Mouse (Mus musculus) adrenal gland, postnatal 14 days (tissue): Measurements from ENCODE around the gene Lrba. TPM values are rescaled to one million over a fixed set of nuclear protein-coding genes. Genes with fewer than 3 reads are reported as not detected.

Source experiments
- DNase-seq: peaks from one replicate; pipeline ENCODE4 v3.0.0; 2021; ENCODE audit warnings: mixed read lengths
- long read RNA-seq, 2 experiments: library from polyadenylated mRNA; stranded (forward); transcript quantifications; one replicate each; pipeline ENCODE4 v2.0.0; 2021
- total RNA-seq: library from RNA; stranded (reverse); gene quantifications from 2 replicates; pipeline ENCODE4 v1.2.3, GENCODE M21; 2021

The Lrba gene
- 30.0 and 31.2 TPM in 2 replicates for total RNA-seq
- long read RNA-seq, experiment 1, partial matches to known transcripts, result 3 of 8 reads
- long read RNA-seq, experiment 1, other reads (novel, unspliced or antisense), result 5 of 8 reads
- long read RNA-seq, experiment 2, partial matches to known transcripts, result 4 of 8 reads
- long read RNA-seq, experiment 2, other reads (novel, unspliced or antisense), result 4 of 8 reads

- DNase-seq, result peak; percentile 89
These were observed at the start of gene Lrba for GRCm38 (mm10) chr3:86224564-86225421. Lrba (plus strand) TSS chr3:86224680.

- DNase-seq, result no peak
These were observed 44.8 kb upstream of the Lrba start for GRCm38 (mm10) chr3:86179714-86180113.

GRCm38 (mm10) chr3:86181107-86181506 is 43.4 kb upstream of the Lrba start:
- no peak for DNase-seq

- DNase-seq, result no peak
These were observed 39.9 kb upstream of the Lrba start for GRCm38 (mm10) chr3:86184546-86184945.

GRCm38 (mm10) chr3:86187736-86188389 is 36.6 kb upstream of the Lrba start:
- DNase-seq, result no peak

GRCm38 (mm10) chr3:86195981-86196380 is 28.5 kb upstream of the Lrba start:
- DNase-seq, result peak; percentile 8

- no peak for DNase-seq
These were observed 28.0 kb upstream of the Lrba start for GRCm38 (mm10) chr3:86196471-86196870.

GRCm38 (mm10) chr3:86201645-86202175 is 22.8 kb upstream of the Lrba start:
- peak; percentile 19 for DNase-seq

GRCm38 (mm10) chr3:86202449-86202848 is 22.0 kb upstream of the Lrba start:
- no peak for DNase-seq

GRCm38 (mm10) chr3:86204608-86205358 is 19.7 kb upstream of the Lrba start:
- DNase-seq, result no peak

GRCm38 (mm10) chr3:86206556-86206955 is 17.9 kb upstream of the Lrba start:
- DNase-seq, result no peak

- no peak for DNase-seq
These were observed 14.1 kb upstream of the Lrba start for GRCm38 (mm10) chr3:86210267-86210939.

GRCm38 (mm10) chr3:86210959-86211358 is 13.5 kb upstream of the Lrba start:
- no peak for DNase-seq

GRCm38 (mm10) chr3:86214248-86214647 is 10.2 kb upstream of the Lrba start:
- DNase-seq, result no peak

GRCm38 (mm10) chr3:86223634-86224313 is 706 bp upstream of the Lrba start:
- peak; percentile 93 for DNase-seq

- no peak for DNase-seq
These were observed 241 bp upstream of the Lrba start for GRCm38 (mm10) chr3:86224314-86224563.

GRCm38 (mm10) chr3:86231532-86232086 is 7.1 kb downstream of the Lrba start:
- DNase-seq, result no peak

- no peak for DNase-seq
These were observed 22.7 kb downstream of the Lrba start for GRCm38 (mm10) chr3:86247193-86247592.

- no peak for DNase-seq
These were observed 26.7 kb downstream of the Lrba start for GRCm38 (mm10) chr3:86251212-86251611.

- DNase-seq, result no peak
These were observed 28.1 kb downstream of the Lrba start for GRCm38 (mm10) chr3:86252588-86252987.

GRCm38 (mm10) chr3:86253071-86253470 is 28.6 kb downstream of the Lrba start:
- DNase-seq, result no peak
